Mouse (Mus musculus): ENCODE measurements at regions not wholly inside any gene's neighbourhood (a gene's known extent, or its start where the extent isn't known, plus 50 kb on each side); places are given as distances from the start of the nearest gene placed in this dataset.

DNA sequence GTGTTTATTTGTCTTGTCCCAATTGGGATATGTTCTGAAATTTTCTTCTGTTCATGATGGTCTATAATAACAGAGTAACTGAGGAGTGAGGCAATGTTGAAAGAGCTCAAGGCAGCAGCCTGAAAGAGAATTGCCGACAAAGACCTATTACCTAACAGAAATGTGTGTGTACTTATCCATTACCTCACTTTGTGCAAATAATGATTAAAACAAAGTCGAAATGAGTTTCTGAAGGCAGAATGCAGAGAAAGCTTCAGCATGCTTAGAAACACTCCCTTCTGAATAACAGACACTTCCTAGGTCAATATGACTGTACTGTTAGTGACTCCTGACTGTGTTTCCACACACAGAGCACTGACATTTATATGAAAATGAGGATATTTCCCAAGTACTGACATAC is 63.0 kb downstream of the Kbtbd8 start:
- DNase-seq, result no peak

DNA sequence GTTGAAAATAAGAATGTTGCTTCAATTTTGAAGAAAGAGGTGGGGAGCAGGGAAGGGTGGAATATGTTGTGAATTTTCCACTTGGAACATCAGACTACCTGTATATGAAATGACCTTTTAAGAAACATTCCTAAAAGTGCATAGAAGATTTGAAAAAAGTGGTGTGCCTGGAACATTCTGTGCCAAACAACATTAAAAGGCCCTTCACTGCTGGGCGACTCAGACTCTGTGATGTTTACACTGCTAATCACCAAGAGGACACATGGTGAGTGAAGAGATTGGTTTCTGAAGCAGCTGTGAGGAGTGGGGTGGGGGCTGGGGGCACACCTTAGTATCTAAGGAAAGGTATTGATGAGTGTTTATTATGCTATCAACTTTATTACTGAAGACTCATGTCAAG is 65.2 kb downstream of the Kbtbd8 start:
- no peak for DNase-seq

DNA sequence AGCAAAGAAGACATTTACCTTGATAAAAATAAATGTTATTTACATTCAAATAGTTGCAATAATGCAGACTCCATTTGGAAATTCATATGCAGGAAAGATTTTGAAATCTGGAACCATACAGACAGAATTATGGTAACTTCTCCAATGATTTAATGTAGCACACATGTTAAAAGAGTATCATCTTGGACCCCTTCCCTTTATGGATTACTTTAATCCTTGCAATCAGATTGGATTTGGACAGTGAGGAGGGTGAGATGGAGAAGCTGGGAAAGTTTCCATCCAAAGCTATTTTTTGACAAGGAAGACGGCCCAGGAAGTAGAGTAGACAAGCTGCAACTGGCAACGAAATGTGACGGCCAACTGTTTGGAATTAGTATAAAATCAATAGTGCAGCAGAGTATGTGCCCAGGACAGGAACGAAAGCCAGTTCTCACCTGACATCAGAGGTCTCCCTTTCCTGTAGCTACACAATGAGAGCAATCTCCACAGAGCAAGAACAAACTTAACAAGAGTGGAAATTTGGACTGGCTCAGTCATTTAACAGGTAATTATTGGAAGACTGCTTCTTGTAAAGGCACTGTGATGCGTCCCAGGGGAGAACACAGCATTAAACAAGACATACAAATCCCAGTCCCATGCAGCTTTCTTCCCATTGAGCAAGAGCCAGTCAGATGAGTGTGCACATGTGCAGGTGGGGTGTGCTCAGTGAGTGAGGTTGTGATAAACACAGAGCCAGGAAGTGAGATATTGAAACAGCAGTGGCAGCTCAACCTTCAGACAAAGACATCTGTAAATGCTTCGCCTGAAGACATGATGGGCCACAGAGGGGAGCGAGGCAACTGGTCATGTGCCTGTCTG is 68.3 kb downstream of the Kbtbd8 start:
- DNase-seq, result no peak

DNA sequence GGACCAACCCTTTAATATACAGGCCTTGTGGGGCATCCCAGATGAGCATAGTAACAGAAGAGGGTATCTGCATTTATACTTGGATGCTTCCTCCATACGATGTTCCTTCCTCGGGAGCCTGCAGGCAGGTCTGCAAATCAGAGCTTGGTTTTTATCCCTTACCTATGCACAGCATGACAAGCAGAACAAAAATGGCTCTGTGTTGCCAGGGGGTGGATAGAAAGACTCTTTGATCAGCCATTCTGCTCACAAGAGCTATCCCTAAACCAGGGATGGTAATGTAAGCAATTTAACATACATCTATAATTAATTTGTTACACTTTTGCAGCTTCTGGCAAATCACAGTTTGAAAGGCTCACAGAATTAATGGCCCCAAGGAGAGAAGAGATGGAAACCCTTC is 79.6 kb downstream of the Kbtbd8 start:
- DNase-seq, result no peak

DNA sequence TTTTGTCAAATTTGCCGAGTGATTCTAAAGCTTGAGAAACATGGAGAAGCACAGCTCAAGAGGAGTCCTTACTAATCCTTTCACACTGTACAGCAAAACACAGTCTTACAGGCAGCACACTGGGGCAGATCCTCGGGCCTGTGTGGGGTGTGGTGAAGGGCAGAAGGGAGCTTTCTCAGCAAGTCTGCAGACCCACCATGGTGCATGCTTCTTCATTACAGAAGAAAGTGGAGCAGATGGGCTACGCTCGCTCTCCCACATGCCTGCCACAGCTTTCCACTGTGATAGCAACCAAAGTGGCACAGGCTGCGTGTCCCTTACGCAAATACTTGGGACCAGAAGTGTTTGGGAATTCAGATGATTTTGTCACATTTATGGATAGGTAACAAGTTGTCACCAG is 81.6 kb downstream of the Kbtbd8 start:
- DNase-seq, result no peak

DNA sequence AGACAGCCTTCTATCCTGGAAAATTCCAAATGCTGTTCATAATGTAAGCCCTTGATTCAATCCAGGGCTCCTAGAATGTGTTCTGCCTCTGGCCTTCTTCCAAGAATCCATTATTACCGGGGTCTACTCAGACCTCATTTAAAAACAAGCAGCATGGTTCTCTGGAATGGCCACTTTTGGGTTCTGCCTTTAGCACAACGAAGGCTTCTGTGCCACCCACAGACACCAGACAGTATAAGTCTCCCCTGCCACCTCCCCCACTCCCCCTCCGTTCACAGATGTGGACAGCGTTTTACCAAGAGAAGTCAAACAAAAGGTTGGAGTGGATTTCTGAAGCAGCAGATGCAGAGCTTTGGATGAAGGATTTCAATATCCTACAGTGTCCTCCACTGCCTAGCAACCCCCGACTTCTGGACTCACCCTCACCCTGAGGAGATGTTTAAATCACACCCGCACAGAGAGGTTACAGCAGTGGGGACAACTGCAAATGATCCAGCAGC is 85.3 kb downstream of the Kbtbd8 start:
- DNase-seq, result no peak

DNA sequence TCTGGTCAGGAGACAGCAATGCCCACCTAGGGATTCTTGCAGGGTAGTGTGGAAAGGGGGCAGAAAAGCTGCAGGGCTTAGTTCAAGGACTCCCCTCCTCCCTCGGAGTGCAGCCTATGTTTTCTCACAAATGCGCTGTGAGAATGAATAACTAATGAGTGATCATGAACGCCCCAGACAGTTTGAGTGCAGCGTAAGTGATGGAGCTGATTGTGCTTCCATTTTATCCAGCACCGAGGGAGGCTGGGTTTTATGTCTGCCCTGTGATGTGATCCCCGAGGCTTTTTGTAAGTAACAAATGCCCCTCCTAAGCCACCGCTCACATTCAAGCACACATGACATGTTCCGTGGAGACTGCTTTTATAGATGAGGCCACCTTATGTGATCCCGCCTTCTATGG is 85.9 kb downstream of the Kbtbd8 start:
- DNase-seq, result no peak

DNA sequence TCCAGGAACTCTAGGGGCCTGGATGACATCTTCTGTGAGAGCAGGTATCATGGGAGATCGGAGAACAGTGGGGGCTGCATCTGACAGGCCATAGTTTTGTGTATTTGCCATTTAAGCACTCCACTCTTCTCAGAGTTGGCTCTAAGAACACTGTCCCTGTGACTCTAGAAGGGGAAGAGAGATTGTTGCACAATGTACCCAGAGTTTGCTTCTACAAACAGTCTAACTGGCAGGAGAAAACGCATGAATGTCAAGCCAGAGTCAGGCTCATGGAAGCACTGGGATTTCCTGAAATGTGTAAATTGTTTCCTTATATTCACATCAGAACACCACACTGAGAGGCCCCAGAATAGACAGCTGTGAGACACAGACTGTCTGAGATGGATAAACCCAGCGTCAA is 87.2 kb downstream of the Kbtbd8 start:
- DNase-seq, result no peak

DNA sequence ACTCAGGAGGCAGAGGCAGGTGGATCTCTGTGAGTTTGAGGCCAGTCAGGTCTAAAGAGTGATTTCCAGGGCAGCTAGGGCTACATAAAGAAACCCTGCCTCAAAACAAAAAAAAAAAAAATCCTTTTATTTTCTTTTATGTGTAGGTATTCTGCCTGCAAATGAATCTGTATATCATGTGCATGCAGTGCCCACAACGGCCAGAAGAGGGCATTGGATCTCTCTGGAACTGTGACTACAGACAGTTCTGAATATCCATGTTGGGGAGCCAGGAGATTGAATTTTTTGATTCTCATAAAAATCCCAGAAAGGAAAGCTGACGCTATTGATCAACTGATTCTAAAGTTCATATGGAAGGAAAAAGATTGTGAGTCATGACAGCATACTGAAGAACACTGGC is 90.0 kb downstream of the Kbtbd8 start:
- peak; percentile 45 to 49 for DNase-seq

DNA sequence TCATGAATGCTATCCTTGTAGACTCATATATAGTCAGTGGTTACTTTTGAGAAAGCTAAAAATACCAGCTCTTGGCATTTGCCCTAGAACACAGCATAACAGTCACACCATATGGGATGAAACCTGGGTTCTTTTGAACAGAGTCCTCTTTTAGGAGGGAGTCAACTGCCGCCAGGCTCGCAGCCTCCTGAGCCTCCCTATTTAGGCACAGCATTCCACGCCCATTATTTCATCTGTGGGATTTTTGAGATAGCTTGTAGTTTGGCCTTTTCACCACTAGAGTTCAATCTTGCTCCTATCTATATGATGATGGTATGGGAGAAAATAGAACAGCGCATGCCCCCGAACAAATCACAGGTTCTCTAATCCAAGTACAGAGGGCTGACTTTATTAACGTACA is 100.4 kb downstream of the Kbtbd8 start:
- DNase-seq, result no peak

DNA sequence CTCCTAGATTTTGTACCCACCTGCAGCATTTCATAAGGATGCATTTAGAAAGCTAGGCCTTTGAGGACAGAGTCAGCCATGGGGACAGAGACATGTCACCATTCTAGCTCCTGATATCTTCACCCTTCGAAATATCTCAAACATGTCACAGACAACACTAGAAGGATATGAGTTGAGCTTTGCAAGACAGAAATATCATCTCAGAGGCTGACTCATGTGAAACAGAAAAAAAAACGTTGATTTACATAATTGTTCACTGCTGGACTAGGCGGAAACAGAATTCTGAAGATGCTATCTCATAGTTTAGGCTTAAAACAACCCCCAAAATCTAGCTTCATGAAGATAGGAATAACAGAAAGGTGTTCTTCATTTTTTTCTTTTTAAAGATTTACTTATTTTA is 101.8 kb downstream of the Kbtbd8 start:
- no peak for DNase-seq

DNA sequence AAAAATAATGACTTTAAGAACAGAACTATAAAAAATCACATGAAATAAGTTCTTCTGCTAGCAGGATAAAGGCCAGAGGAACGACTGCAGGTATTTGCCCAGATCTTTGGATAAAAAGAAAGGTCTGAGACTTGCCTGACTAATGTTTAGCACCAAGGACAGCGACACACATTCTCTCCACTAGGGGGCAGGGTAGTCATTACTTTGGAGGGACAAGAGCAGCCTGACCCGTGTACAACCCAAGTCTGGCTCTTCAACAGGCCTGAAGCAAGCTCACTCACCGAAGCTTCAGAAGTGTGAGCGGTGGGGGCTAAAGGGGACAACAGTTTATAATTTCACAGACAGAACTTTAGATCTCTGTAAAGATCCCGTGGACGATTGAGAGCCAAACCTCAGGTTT is 98.4 kb upstream of the Gm10234 start:
- peak; percentile 85 to 86 for DNase-seq

DNA sequence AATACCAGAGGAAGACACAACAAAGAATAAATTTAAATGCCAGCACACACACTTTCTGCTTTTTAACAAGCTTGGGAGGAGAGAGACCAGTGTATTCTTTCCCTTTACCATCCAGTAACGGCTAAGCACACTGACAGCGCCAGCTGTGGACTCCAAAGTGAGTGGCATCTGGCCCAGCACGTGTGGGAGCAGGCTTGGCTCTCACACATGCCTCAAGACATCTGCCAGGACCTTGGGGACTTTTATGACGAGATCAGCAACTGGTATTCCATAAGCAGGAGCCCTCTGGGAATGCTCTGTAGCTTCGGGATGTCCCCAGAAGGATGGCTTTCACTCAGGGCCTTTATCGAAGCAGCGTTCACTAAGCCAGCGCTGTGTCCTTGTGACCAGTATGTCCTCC is 92.0 kb upstream of the Gm10234 start:
- no peak for DNase-seq

DNA sequence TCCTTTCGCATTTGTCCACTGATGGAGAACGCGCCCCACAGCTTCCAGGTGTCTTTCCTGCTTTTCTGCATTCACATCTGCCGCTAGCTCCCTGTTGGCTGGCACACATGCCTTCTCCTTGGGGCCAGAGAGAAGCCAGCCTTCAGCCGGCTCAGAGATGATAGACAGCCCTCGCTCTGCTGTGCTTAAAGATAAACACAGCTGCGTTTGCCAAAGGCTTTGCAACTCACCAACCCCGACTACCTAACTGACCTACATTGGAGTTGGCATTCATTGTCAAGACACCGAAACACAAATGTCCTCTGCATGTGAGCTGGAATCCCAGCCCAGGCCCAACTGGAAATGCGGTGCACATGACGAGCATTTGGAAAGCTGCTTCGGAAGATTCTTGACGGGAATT is 87.2 kb upstream of the Gm10234 start:
- no peak for DNase-seq

DNA sequence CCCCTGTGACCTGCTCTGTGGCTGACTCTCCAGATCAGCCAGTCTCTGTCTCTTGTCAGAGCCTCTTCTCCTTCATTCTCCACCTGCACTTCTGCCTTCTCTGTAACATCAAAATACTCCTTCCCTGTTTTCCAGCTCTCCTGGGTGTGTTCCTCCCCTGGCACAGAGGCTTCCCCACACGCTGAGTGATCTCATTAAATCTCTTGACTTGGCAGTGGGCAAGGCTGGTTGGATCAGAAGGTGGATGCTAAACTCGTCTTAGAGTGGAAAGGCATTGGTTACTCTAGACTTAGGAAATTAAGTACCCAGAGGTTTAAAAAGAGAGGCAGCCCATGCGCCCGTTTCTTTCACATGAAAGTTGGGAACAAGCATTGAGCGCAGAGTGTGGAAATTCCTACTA is 78.3 kb upstream of the Gm10234 start:
- no peak for DNase-seq

DNA sequence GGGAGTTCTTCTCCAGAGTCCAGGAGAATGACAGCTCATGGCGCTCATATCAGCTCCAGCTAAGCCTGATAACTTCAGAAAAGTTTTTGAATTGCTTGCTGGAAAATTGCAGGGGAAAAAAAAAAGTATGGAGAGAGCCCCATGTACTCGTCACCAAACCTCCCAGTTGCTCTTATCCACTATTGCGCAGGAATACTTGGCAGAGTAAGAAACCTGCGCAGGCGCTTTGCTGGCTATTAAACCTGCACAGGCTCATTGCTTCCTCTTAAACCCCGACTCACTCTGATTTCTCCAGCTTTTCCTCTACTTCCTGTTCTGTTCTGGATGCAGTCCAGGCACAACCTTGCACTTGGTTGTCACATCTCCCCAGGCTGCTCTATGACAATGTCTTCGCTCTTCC is 77.0 kb upstream of the Gm10234 start:
- DNase-seq, result no peak

DNA sequence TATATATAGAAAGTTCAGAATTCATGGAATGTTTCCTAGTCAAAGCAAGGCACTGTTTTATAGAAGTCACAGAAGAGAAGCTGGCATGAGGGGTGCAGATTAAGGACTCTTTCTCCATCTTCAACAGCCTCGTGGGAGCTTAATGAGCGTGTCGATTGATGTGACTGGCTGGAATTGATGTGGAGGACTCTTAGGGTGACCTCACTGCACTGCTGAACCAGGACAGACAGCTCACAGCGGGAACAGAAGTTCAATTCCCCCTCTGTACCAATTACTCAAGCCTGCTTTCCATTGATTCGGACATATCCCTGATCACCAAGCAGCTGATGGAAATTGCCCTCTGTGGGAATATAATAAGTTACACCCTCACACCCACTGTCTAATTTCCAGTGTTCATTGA is 65.6 kb upstream of the Gm10234 start:
- DNase-seq, result no peak

DNA sequence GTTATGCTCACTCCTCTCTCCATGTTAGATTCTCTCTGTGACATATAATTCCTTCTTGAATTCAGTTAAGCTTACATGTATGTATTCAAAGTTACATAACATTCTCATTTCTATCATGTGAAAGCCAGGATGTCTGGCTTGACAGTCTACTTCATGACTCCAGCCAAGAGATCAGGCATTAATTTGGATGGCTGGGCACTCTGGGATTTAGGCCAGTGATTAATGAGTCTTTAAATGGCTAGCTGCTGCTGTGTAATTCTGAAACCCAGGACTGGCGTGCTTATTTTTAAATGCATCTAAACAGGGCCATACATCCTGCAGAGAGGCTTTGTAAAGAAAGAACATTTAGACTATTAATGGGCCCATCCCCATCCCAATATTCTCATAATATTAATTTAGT is 60.9 kb upstream of the Gm10234 start:
- DNase-seq, result no peak

DNA sequence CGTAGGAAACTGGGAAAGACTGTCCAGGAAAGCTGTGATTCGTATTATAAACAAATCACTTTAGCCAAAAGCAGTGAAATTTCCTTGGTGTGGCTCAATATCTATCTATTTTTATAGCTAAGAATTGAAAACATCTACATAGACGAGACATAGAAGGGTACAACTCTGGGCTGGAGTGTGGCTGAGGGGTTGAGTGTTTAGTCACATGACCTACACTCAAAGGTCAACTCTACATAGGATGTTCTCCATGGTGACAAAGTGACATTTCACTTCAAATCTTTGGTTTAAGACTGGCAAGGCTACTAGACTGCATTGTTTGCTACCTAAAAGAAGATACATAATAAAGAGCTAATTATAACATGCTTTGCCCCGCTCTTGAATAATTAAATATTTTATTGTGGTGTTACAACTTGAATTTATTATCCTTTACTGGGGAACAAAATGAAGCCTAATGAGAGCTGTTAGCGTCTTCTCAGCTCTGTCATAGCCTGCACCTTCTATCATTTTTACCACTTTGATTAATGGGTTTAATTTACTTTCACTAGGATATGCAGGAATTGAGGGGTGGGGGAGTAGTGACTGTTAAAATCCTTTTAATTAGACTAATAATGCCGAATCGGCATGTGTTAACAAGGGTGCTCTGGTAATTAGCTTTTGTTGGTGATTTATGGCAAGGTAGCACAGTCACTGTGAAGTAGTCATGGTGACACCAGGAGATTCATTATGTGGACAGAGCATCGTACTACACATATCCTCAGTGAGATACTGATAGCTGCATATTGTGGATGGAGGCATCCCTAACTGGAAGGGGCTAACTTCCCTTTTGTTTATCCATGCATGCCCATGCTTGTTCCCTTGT is 57.7 kb upstream of the Gm10234 start:
- no peak for DNase-seq

DNA sequence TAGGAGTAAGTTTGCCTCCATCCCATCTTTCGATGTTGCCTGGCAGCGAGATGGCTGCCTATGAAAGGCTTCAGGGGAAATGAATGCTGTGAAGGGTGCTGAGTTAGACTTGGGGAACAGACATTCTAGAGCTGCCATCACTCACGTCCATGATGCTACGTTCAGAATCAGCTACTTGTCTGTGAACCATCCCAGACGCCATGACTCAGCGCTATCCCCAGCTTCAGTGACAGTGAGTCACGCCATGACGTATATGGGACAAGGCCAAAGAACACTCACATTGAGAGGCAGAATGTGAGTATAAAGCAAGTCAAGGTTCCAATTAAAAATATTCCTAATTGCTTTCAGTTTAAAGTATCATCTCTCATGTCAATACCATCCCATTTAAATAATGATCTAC is 52.4 kb upstream of the Gm10234 start:
- peak; percentile 72 to 83 for DNase-seq
